Mouse (Mus musculus): Measurements from ENCODE around the gene Dennd1c.

Dennd1c gene

GRCm38 (mm10) chr17:57078336-57078735, at the start of gene Dennd1c:
Gene Dennd1c (minus strand): TSS chr17:57078514.
- DNase-seq (ENCODE audit: extremely low read depth, low read depth, low spot score): no peak

- DNase-seq (ENCODE audit: extremely low read depth, low read depth, low spot score): no peak
Observed at GRCm38 (mm10) chr17:57125853-57126622, 47.7 kb upstream of the Dennd1c start.

- DNase-seq (ENCODE audit: extremely low read depth, low read depth, low spot score): no peak
Observed at GRCm38 (mm10) chr17:57124792-57125191, 46.5 kb upstream of the Dennd1c start.

- no peak for DNase-seq (ENCODE audit: extremely low read depth, low read depth, low spot score)
Observed at GRCm38 (mm10) chr17:57123192-57124118, 45.1 kb upstream of the Dennd1c start.

GRCm38 (mm10) chr17:57121856-57122255, 43.5 kb upstream of the Dennd1c start:
- DNase-seq (ENCODE audit: extremely low read depth, low read depth, low spot score): no peak

- no peak for DNase-seq (ENCODE audit: extremely low read depth, low read depth, low spot score)
Observed at GRCm38 (mm10) chr17:57118524-57119349, 40.4 kb upstream of the Dennd1c start.

- DNase-seq (ENCODE audit: extremely low read depth, low read depth, low spot score): no peak
Observed at GRCm38 (mm10) chr17:57116801-57117200, 38.5 kb upstream of the Dennd1c start.

- DNase-seq (ENCODE audit: extremely low read depth, low read depth, low spot score): no peak
Observed at GRCm38 (mm10) chr17:57112768-57113474, 34.6 kb upstream of the Dennd1c start.

- no peak for DNase-seq (ENCODE audit: extremely low read depth, low read depth, low spot score)
Observed at GRCm38 (mm10) chr17:57110005-57110404, 31.7 kb upstream of the Dennd1c start.

GRCm38 (mm10) chr17:57108666-57109171, 30.4 kb upstream of the Dennd1c start:
- no peak for DNase-seq (ENCODE audit: extremely low read depth, low read depth, low spot score)

GRCm38 (mm10) chr17:57108040-57108665, 29.8 kb upstream of the Dennd1c start:
- DNase-seq (ENCODE audit: extremely low read depth, low read depth, low spot score): no peak

GRCm38 (mm10) chr17:57107064-57107463, 28.8 kb upstream of the Dennd1c start:
- DNase-seq (ENCODE audit: extremely low read depth, low read depth, low spot score): no peak

GRCm38 (mm10) chr17:57106035-57106368, 27.7 kb upstream of the Dennd1c start:
- no peak for DNase-seq (ENCODE audit: extremely low read depth, low read depth, low spot score)

GRCm38 (mm10) chr17:57105181-57106034, 27.1 kb upstream of the Dennd1c start, which contains the start of gene Tnfsf9:
Gene Tnfsf9 (plus strand): TSS chr17:57105325.
- no peak for DNase-seq (ENCODE audit: extremely low read depth, low read depth, low spot score)

- no peak for DNase-seq (ENCODE audit: extremely low read depth, low read depth, low spot score)
Observed at GRCm38 (mm10) chr17:57104496-57104895, 26.2 kb upstream of the Dennd1c start.

- no peak for DNase-seq (ENCODE audit: extremely low read depth, low read depth, low spot score)
Observed at GRCm38 (mm10) chr17:57102276-57102675, 24.0 kb upstream of the Dennd1c start.

GRCm38 (mm10) chr17:57099629-57100325, 21.5 kb upstream of the Dennd1c start:
- DNase-seq (ENCODE audit: extremely low read depth, low read depth, low spot score): no peak

- no peak for DNase-seq (ENCODE audit: extremely low read depth, low read depth, low spot score)
Observed at GRCm38 (mm10) chr17:57098321-57098720, 20.0 kb upstream of the Dennd1c start.

All from fat pad, adult 2 months (tissue).